Mouse (Mus musculus) hindbrain, embryonic 16.5 days (tissue): Measurements from ENCODE around the gene Pglyrp2. TPM values are rescaled to one million over a fixed set of nuclear protein-coding genes. Genes with fewer than 3 reads are reported as not detected.

ENCODE experiments used
- ATAC-seq: fragments of 200-750 bp; cut with Nextera tagmentation; 2 replicates; pipeline ENCODE4 v1.8.0; 2017; ENCODE audit warnings: moderate TSS enrichment, moderate library complexity
- H3K27ac ChIP-seq: fragments of 300-500 bp; sonication (generic); 2 replicates; pipeline ENCODE4 v1.5.1; 2014; ENCODE audit warnings: low read depth, mild to moderate bottlenecking, control low read depth, low read length, moderate library complexity
- H3K27me3 ChIP-seq: fragments of 300-500 bp; sonication (generic); replicated peaks from 2 replicates; pipeline ENCODE4 v1.6.1; 2014; ENCODE audit warnings: low read length; ENCODE audit not compliant: control insufficient read depth, insufficient read depth
- H3K36me3 ChIP-seq: fragments of 300-500 bp; sonication (generic); 2 replicates; pipeline ENCODE4 v1.6.1; 2014; ENCODE audit warnings: mild to moderate bottlenecking, low read length, moderate library complexity, mixed read lengths; ENCODE audit not compliant: control insufficient read depth, insufficient read depth
- H3K4me1 ChIP-seq: fragments of 300-500 bp; sonication (generic); 2 replicates; pipeline ENCODE4 v1.6.1; 2014; ENCODE audit warnings: low read depth, low read length; ENCODE audit not compliant: control insufficient read depth, insufficient read depth
- H3K4me2 ChIP-seq: fragments of 300-500 bp; sonication (generic); 2 replicates; pipeline ENCODE4 v1.6.1; 2014; ENCODE audit warnings: mild to moderate bottlenecking, low read length, control low read depth, moderate library complexity
- H3K4me3 ChIP-seq: fragments of 300-500 bp; sonication (generic); 2 replicates; pipeline ENCODE4 v1.5.1; 2014; ENCODE audit warnings: mild to moderate bottlenecking, low read length, control low read depth, moderate library complexity
- H3K9ac ChIP-seq: fragments of 300-500 bp; sonication (generic); 2 replicates; pipeline ENCODE4 v1.6.1; 2014; ENCODE audit warnings: low read depth, mild to moderate bottlenecking, control low read depth, low read length, moderate library complexity
- H3K9me3 ChIP-seq: fragments of 300-500 bp; sonication (generic); 2 replicates; pipeline ENCODE4 v1.6.1; 2014; ENCODE audit warnings: mild to moderate bottlenecking, low read length, moderate library complexity; ENCODE audit not compliant: control insufficient read depth
- WGBS: fragments of 180-500 bp; shearing (Covaris S2); extraction: QIAGEN DNeasy Blood & Tissue Kit; methylation state at CpG from one replicate; pipeline ENCODE4 v1.1.7; 2014; 5-methylcytosine and 5-hydroxymethylcytosine counted together
- polyA plus RNA-seq: library from polyadenylated mRNA; unstranded; fragments of >200 nt; fragmentation: Nextera tagmentation; extraction: Ambion mirVana; gene quantifications from 2 replicates; pipeline ENCODE4 v1.2.1, GENCODE M21; 2015

Pglyrp2 gene
- polyA plus RNA-seq, 1 experiment from 2014 or later = not detected

- Histone ChIP-seq H3K4me1 (no peaks in the 10 kb centered on the region), H3K4me3 (no peak overlapping the region)
- 90% methylated on average over 14 of the region's 14 CpGs for WGBS
These were observed 7.2 kb downstream of the Pglyrp2 start for GRCm38 (mm10) chr17:32416771-32417170.

GRCm38 (mm10) chr17:32415417-32416020 is 8.4 kb downstream of the Pglyrp2 start:
- no peaks in the 10 kb centered on the region for H3K4me1 ChIP-seq
- 54% methylated on average over 24 of the region's 24 CpGs for WGBS
- H3K27me3 ChIP-seq = no peaks in the 10 kb centered on the region; the same call in 1 of the 2 replicates
- H3K27ac ChIP-seq = no peak overlapping the region
- no peaks in the 10 kb centered on the region for H3K9me3 ChIP-seq
- no peak for ATAC-seq
- H3K9ac ChIP-seq = no peak overlapping the region
- H3K4me2 ChIP-seq = no peak overlapping the region
- H3K36me3 ChIP-seq = no peaks in the 10 kb centered on the region
- no peak overlapping the region for H3K4me3 ChIP-seq

More at GRCm38 (mm10) chr17:32416771-32417170, 7.2 kb downstream of the Pglyrp2 start:
- Histone ChIP-seq H3K9me3 (no peaks in the 10 kb centered on the region), H3K9ac (no peak overlapping the region), H3K36me3 (no peaks in the 10 kb centered on the region), H3K4me2 (no peak overlapping the region), H3K27me3 (no peaks in the 10 kb centered on the region; the same call in 1 of the 2 replicates), H3K27ac (no peak overlapping the region)
- ATAC-seq = no peak

- H3K36me3 ChIP-seq = no peaks in the 10 kb centered on the region
- ATAC-seq = no peak
- 92% methylated on average over 6 of the region's 6 CpGs for WGBS
These were observed 12.1 kb downstream of the Pglyrp2 start for GRCm38 (mm10) chr17:32411898-32412297.

GRCm38 (mm10) chr17:32403417-32403816 is 20.6 kb downstream of the Pglyrp2 start, which contains the start of gene Rasal3:
Gene Rasal3, minus strand, starts transcription at chr17:32403583.
- no peak for ATAC-seq
- H3K27me3 ChIP-seq = peaks cover 6% of the 10 kb centered on the region; the same call in 1 of the 2 replicates
- no peaks in the 10 kb centered on the region for H3K36me3 ChIP-seq
- H3K27ac ChIP-seq = no peak within 1 kb of the TSS
- no peak within 1 kb of the TSS for H3K4me3 ChIP-seq
- H3K9ac ChIP-seq = no peak within 1 kb of the TSS
- no peaks in the 10 kb centered on the region for H3K4me1 ChIP-seq
- 77% methylated on average over 8 of the region's 8 CpGs for WGBS
- no peaks in the 10 kb centered on the region for H3K9me3 ChIP-seq
- no peak within 1 kb of the TSS for H3K4me2 ChIP-seq

More at GRCm38 (mm10) chr17:32411898-32412297, 12.1 kb downstream of the Pglyrp2 start:
- Histone ChIP-seq H3K4me2 (no peak overlapping the region), H3K4me3 (no peak overlapping the region), H3K27me3 (no peaks in the 10 kb centered on the region; the same call in 1 of the 2 replicates), H3K9me3 (no peaks in the 10 kb centered on the region), H3K27ac (no peak overlapping the region), H3K4me1 (no peaks in the 10 kb centered on the region), H3K9ac (no peak overlapping the region)

- no peak for ATAC-seq
- Histone ChIP-seq H3K9ac (no peak overlapping the region), H3K27me3 (peaks cover 12% of the 10 kb centered on the region), H3K4me3 (no peak overlapping the region), H3K4me1 (no peaks in the 10 kb centered on the region), H3K36me3 (no peaks in the 10 kb centered on the region), H3K27ac (no peak overlapping the region), H3K4me2 (no peak overlapping the region), H3K9me3 (no peaks in the 10 kb centered on the region)
- WGBS = 67% methylated on average over 11 of the region's 11 CpGs
These were observed 21.2 kb downstream of the Pglyrp2 start for GRCm38 (mm10) chr17:32402779-32403157.

- Histone ChIP-seq H3K27ac (no peak overlapping the region), H3K9ac (no peak overlapping the region), H3K4me2 (no peak overlapping the region), H3K4me1 (no peaks in the 10 kb centered on the region), H3K27me3 (peaks cover 18% of the 10 kb centered on the region), H3K36me3 (no peaks in the 10 kb centered on the region), H3K4me3 (no peak overlapping the region), H3K9me3 (no peaks in the 10 kb centered on the region)
- WGBS = 81% methylated on average over 9 of the region's 9 CpGs
- no peak for ATAC-seq
These were observed 21.8 kb downstream of the Pglyrp2 start for GRCm38 (mm10) chr17:32402011-32402778.

GRCm38 (mm10) chr17:32396266-32396665 is 27.7 kb downstream of the Pglyrp2 start:
- Histone ChIP-seq H3K4me2 (peak overlapping the region; percentile 48), H3K27ac (no peak overlapping the region), H3K4me3 (peak overlapping the region; percentile 32), H3K9ac (no peak overlapping the region), H3K9me3 (no peaks in the 10 kb centered on the region), H3K4me1 (peaks cover 5% of the 10 kb centered on the region; the same call in 1 of the 2 replicates), H3K36me3 (no peaks in the 10 kb centered on the region), H3K27me3 (peaks cover 68% of the 10 kb centered on the region)
- 0 out of 2 replicates have a peak, but pooled peaks have one; percentile 37 for ATAC-seq
- WGBS = 3% methylated on average over 34 of the region's 37 CpGs

GRCm38 (mm10) chr17:32393944-32394343 is 30.0 kb downstream of the Pglyrp2 start:
- no peak for ATAC-seq
- Histone ChIP-seq H3K4me1 (peaks cover 5% of the 10 kb centered on the region; the same call in 1 of the 2 replicates), H3K9me3 (no peaks in the 10 kb centered on the region), H3K36me3 (no peaks in the 10 kb centered on the region), H3K27me3 (peaks cover 65% of the 10 kb centered on the region), H3K4me2 (no peak overlapping the region), H3K9ac (no peak overlapping the region), H3K4me3 (no peak overlapping the region), H3K27ac (no peak overlapping the region)
- WGBS = 79% methylated on average over 10 of the region's 10 CpGs

- Histone ChIP-seq H3K4me1 (peaks cover 11% of the 10 kb centered on the region), H3K27ac (peak within 1 kb of the TSS; percentile 81), H3K4me2 (peak within 1 kb of the TSS; percentile 81), H3K9ac (peak within 1 kb of the TSS; percentile 93), H3K27me3 (peaks cover 22% of the 10 kb centered on the region), H3K36me3 (peaks cover 7% of the 10 kb centered on the region), H3K4me3 (peak within 1 kb of the TSS; percentile 74), H3K9me3 (no peaks in the 10 kb centered on the region)
- ATAC-seq = peak; percentile 89
- 2% methylated on average over 20 of the region's 44 CpGs for WGBS
These were observed 34.8 kb downstream of the Pglyrp2 start, which contains the start of gene Wiz for GRCm38 (mm10) chr17:32389101-32389659. Gene Wiz, minus strand, starts transcription at chr17:32389439.
